Mouse (Mus musculus) G1E (cell line): ENCODE data around the gene Chn2. TPM values are rescaled to one million over a fixed set of nuclear protein-coding genes. Genes with fewer than 3 reads are reported as not detected.

ENCODE experiments used
- ATAC-seq: 2 replicates; pipeline ENCODE4 v1.8.0; 2016; ENCODE audit warnings: mild to moderate bottlenecking; ENCODE audit not compliant: insufficient number of reproducible peaks, poor library complexity, low FRiP score, severe bottlenecking; ENCODE audit errors: extremely low read depth
- DNase-seq: peaks from one replicate; pipeline ENCODE4 v3.0.0; 2012; ENCODE audit warnings: low spot score
- H3K27me3 ChIP-seq: 2 replicates; pipeline ENCODE4 v1.6.1; 2012; ENCODE audit warnings: mild to moderate bottlenecking, low read length, inconsistent platforms; ENCODE audit not compliant: insufficient read depth
- H3K36me3 ChIP-seq: replicated peaks from 2 replicates; pipeline ENCODE3; 2012; ENCODE audit warnings: mild to moderate bottlenecking, inconsistent platforms
- H3K4me1 ChIP-seq: 2 replicates; pipeline ENCODE4 v1.6.1; 2012; ENCODE audit warnings: low read depth, low read length, inconsistent platforms, mixed read lengths; ENCODE audit not compliant: insufficient read depth
- H3K4me3 ChIP-seq: 2 replicates; pipeline ENCODE4 v1.5.1; 2012; ENCODE audit warnings: low read depth, mild to moderate bottlenecking, inconsistent platforms, low read length, moderate library complexity, mixed read lengths
- H3K9me3 ChIP-seq: replicated peaks from 2 replicates; pipeline ENCODE4 v1.6.1; 2012; ENCODE audit warnings: inconsistent platforms
- CTCF ChIP-seq: IDR thresholded peaks from 2 replicates; pipeline ENCODE4 v1.5.1; 2012; ENCODE audit warnings: low read depth, low read length, inconsistent platforms, mixed read lengths
- GATA1 ChIP-seq: IDR thresholded peaks from 2 replicates; pipeline ENCODE4 v1.6.1; 2012; ENCODE audit warnings: borderline replicate concordance, low read length, inconsistent platforms, mixed read lengths
- GATA2 ChIP-seq: IDR thresholded peaks from 2 replicates; pipeline ENCODE4 v1.6.1; 2012; ENCODE audit warnings: low read depth, low read length, inconsistent platforms, borderline replicate concordance
- POLR2AphosphoS5 ChIP-seq: IDR thresholded peaks from 2 replicates; pipeline ENCODE4 v1.6.1; 2012; ENCODE audit warnings: low read depth, low read length, inconsistent platforms; ENCODE audit not compliant: insufficient replicate concordance
- TAL1 ChIP-seq: conservative IDR thresholded peaks from 2 replicates; pipeline ENCODE4 v1.6.1; 2012; ENCODE audit warnings: low read depth, low read length, inconsistent platforms, mixed read lengths
- polyA plus RNA-seq: library from polyadenylated mRNA; stranded (reverse); fragments of >175 nt; gene quantifications from 2 replicates; pipeline ENCODE4 v1.2.3, GENCODE M21; 2012
- total RNA-seq, 2 experiments: library from RNA; stranded (forward) in 1 of 2; stranded (reverse) in 1 of 2; fragments of 200-1000 nt in 1 of 2; fragments of >200 nt in 1 of 2; fragmentation: Nextera tagmentation in 1 of 2; gene quantifications; 2 replicates each; pipeline ENCODE4 v1.2.3; 2014 to 2017

Chn2 gene
- total and polyA plus RNA-seq, 3 experiments: 0.22 TPM; not detected in 2

DNA sequence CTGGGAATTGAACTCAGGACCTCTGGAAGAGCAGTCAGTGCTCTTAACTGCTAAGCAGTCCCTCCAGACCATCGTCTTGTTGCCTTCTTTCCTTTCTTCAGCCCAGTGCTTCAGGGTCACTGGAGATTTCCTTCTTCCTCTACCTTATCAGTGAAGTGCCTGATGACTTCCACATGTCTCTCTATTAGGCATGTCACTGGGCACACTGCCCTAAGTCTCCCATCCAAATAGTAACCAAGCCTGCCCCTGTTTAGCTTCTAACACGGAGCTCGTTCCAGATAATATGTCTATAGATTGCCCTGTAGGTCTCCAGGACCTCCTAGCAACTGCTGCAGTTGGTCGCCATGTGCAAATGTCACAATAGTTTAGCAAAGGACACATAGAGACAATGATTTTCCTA lies 62.9 kb downstream of the Chn2 start:
- peaks cover 44% of the 10 kb centered on the region for H3K9me3 ChIP-seq
- H3K4me1 ChIP-seq: no peaks in the 10 kb centered on the region
- H3K36me3 ChIP-seq: no peaks in the 10 kb centered on the region
- ATAC-seq: no peak
- TF ChIP-seq TAL1: no peak
- no peak for TF ChIP-seq GATA1
- H3K27me3 ChIP-seq: no peaks in the 10 kb centered on the region
- no peak for DNase-seq
- no peak overlapping the region for H3K4me3 ChIP-seq

DNA sequence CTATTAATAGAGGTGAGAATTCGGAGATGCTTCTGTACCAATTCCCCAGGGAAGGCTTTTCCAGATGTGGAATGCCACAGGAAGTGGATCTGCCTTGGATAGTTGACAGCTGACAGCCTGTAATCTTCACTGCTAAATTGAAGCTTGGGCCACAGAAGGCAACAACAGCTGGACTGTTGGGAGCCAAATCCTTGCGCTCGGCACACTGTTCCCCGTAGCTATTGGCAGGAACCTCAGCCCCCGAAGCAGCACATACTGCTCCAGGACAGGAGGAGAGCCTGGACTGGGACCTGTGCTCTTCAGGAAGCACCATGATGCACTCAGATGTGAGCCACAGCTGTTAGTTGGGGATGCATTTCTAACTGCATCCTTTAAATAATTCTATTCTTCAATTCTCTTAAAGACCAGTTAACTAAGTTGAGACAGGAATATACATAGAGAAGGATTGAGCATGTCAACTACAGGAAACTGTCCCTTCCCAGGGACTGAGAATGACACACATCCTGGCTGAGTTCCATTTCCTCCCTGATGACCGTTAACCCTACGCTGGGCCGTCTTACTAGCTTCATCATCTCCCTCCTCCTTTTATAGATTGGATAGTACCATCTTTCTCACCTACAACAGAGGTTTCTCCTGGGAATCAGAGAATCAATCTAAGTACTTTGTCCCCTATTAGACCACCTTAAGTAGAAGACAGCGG lies 64.1 kb downstream of the Chn2 start:
- Histone ChIP-seq H3K4me3 (no peak overlapping the region), H3K27me3 (no peaks in the 10 kb centered on the region), H3K36me3 (no peaks in the 10 kb centered on the region), H3K4me1 (no peaks in the 10 kb centered on the region), H3K9me3 (peaks cover 48% of the 10 kb centered on the region)
- ATAC-seq (no peak), DNase-seq (no peak)
- TF ChIP-seq POLR2AphosphoS5 (no peak), GATA1 (no peak), GATA2 (no peak), TAL1 (no peak), CTCF (no peak)

DNA sequence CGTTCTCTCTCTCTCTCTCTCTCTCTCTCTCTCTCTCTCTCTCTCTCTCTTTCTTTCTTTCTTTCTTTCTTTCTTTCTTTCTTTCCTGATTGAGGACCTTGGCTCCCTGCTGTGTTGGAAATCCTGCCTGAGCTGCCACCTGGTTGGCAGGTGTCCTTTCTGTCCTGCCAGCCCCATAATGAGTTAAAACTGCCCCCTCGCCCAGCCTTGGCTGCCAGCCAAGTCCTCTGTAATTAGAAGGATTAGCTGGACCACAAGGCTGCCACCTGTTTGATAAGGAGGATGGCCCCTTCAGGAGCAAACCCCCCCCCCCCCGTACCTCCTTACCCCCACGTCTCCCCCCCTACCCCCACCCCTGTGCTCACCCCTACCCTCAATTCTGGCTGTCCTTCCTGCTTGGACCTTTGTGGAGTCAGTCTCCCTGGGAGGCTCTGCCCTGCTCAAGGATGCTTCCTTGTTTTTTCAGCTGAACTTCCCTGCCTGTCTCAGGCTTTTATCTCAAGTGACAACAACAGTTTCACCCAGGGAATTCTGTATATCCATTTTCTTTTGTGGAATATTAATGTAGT lies 72.1 kb downstream of the Chn2 start:
- H3K9me3 ChIP-seq: peaks cover 70% of the 10 kb centered on the region
- DNase-seq (no peak), ATAC-seq (no peak)
- no peak for TF ChIP-seq TAL1
- TF ChIP-seq POLR2AphosphoS5: no peak
- no peak for TF ChIP-seq CTCF
- TF ChIP-seq GATA2: no peak
- no peak for TF ChIP-seq GATA1
- no peaks in the 10 kb centered on the region for H3K36me3 ChIP-seq
- H3K4me3 ChIP-seq: no peak overlapping the region
- H3K27me3 ChIP-seq: no peaks in the 10 kb centered on the region
- no peaks in the 10 kb centered on the region for H3K4me1 ChIP-seq

DNA sequence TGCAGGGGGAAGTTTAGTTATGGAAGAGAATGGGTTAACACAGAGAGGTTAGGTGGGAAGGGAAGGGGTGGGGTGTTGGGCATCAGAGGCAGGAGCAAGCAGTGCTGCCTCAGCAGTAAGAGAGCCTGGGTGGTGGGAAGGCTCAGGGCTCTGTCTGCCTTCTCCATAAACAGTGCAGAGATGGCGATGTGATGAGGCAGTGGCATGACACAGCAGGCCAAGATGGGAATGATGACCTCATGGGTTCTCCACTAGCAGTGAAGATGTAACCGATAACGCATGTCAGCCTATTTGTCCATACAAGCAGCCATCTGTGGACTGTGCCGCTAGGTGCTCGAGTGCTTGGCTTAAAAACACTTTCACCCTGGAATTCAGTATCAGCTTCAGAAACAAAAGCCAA lies 74.0 kb downstream of the Chn2 start:
- TF ChIP-seq CTCF (no peak), GATA1 (no peak), GATA2 (no peak), POLR2AphosphoS5 (no peak), TAL1 (no peak)
- ATAC-seq (no peak), DNase-seq (no peak)
- Histone ChIP-seq H3K36me3 (no peaks in the 10 kb centered on the region), H3K4me3 (no peak overlapping the region), H3K27me3 (no peaks in the 10 kb centered on the region), H3K9me3 (peaks cover 71% of the 10 kb centered on the region), H3K4me1 (no peaks in the 10 kb centered on the region)

- H3K4me3 ChIP-seq: no peak overlapping the region
- no peak for ATAC-seq
- TF ChIP-seq GATA1: no peak
- TF ChIP-seq CTCF: no peak
- no peak for TF ChIP-seq POLR2AphosphoS5
- no peak for TF ChIP-seq TAL1
- no peak for TF ChIP-seq GATA2
Measured at GRCm38 (mm10) chr6:54114412-54114811, 75.1 kb downstream of the Chn2 start.

DNA sequence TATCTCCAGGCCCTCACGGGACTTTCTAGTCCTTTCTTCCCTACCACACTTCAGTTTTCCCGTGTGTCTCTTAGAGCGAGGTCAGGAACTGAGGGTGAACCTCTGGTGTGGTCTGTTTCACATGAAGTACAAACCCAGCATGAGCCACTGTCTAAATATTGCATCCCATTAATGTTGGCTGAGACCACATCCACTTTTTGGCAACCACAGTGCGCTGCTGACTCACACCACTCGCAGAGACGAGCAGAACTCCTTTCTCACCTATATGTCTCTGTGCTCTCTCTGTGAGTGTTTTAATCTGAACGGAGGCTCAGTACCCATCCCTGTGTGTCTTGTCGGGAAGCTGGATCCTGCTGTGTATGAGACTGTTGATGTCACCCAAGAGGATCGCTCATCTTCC lies 76.9 kb downstream of the Chn2 start:
- DNase-seq: no peak
- no peak for TF ChIP-seq GATA2
- no peak for TF ChIP-seq GATA1
- no peak for TF ChIP-seq TAL1
- no peak for TF ChIP-seq POLR2AphosphoS5
- TF ChIP-seq CTCF: no peak
- Histone ChIP-seq H3K4me3 (no peak overlapping the region), H3K4me1 (no peaks in the 10 kb centered on the region), H3K36me3 (no peaks in the 10 kb centered on the region), H3K9me3 (peaks cover 52% of the 10 kb centered on the region), H3K27me3 (no peaks in the 10 kb centered on the region)
- no peak for ATAC-seq

More at GRCm38 (mm10) chr6:54114412-54114811, 75.1 kb downstream of the Chn2 start:
- DNase-seq: no peak
- Histone ChIP-seq H3K36me3 (no peaks in the 10 kb centered on the region), H3K9me3 (peaks cover 61% of the 10 kb centered on the region), H3K27me3 (no peaks in the 10 kb centered on the region), H3K4me1 (no peaks in the 10 kb centered on the region)
